Mouse (Mus musculus) CH12.LX (cell line): ENCODE measurements around the gene Gm12166. TPM values are rescaled to one million over a fixed set of nuclear protein-coding genes. Genes with fewer than 3 reads are reported as not detected.
A peak's percentile ranks its signal among the peaks of the same experiment; 100 is the strongest.

ENCODE experiments used
- DNase-seq: peaks from one replicate; pipeline ENCODE4 v3.0.0-alpha.2; 2013; ENCODE audit errors: extremely low read depth
- H3K27ac ChIP-seq: 2 replicates; pipeline ENCODE4 v1.5.1; 2012; ENCODE audit warnings: low read depth, mild to moderate bottlenecking, control low read depth, moderate library complexity; ENCODE audit not compliant: insufficient read depth
- H3K27me3 ChIP-seq: replicated peaks from 2 replicates; pipeline ENCODE3; 2012; ENCODE audit warnings: inconsistent platforms
- H3K36me3 ChIP-seq, 2 experiments: replicated peaks in 1 of 2; 2 replicates each; pipeline versions ENCODE3 to v1.6.1; 2012; ENCODE audit warnings: inconsistent platforms in 1 of 2, low read length in 1 of 2, mild to moderate bottlenecking in 1 of 2, mixed read lengths in 1 of 2, moderate library complexity in 1 of 2; ENCODE audit not compliant: control insufficient read depth in 1 of 2, insufficient read depth in 1 of 2
- H3K4me1 ChIP-seq, 2 experiments: 2 replicates each; pipeline ENCODE4 v1.6.1; 2012; ENCODE audit warnings: inconsistent platforms in 1 of 2, moderate library complexity in 1 of 2; ENCODE audit not compliant: insufficient read depth in 2 of 2, control insufficient read depth in 1 of 2
- H3K4me2 ChIP-seq: 2 replicates; pipeline ENCODE4 v1.6.1; 2012; ENCODE audit warnings: low read depth, mild to moderate bottlenecking, control low read depth; ENCODE audit not compliant: poor library complexity, insufficient read depth, severe bottlenecking
- H3K4me3 ChIP-seq, 3 experiments: fragments of 150-350 bp in 1 of 3; sonication (generic) in 1 of 3; replicated peaks in 1 of 3; 2 replicates each; pipeline versions ENCODE3 to v1.5.1; 2011 to 2012; ENCODE audit warnings: low read depth in 2 of 3, low read length in 2 of 3, mild to moderate bottlenecking in 2 of 3, moderate library complexity in 2 of 3, control low read depth in 1 of 3, improper control_type of control experiment in 1 of 3, inconsistent platforms in 1 of 3, mixed read lengths in 1 of 3; ENCODE audit not compliant: poor library complexity in 1 of 3
- H3K79me2 ChIP-seq: replicated peaks from 2 replicates; pipeline ENCODE4 v1.6.1; 2012; ENCODE audit warnings: mild to moderate bottlenecking, moderate library complexity; ENCODE audit not compliant: control insufficient read depth, poor library complexity, insufficient read depth, severe bottlenecking; ENCODE audit errors: extremely low read depth
- H3K9ac ChIP-seq: 2 replicates; pipeline ENCODE4 v1.6.1; 2012; ENCODE audit warnings: low read depth, mild to moderate bottlenecking, control low read depth, moderate library complexity; ENCODE audit not compliant: insufficient read depth
- H3K9me3 ChIP-seq: replicated peaks from 2 replicates; pipeline ENCODE3; 2012; ENCODE audit warnings: low read length, inconsistent platforms, mixed read lengths
- CHD1 ChIP-seq: IDR thresholded peaks from 2 replicates; pipeline ENCODE4 v1.6.1; 2012; ENCODE audit warnings: low read depth, low read length, improper control_type of control experiment, inconsistent platforms
- CHD2 ChIP-seq: IDR thresholded peaks from 2 replicates; pipeline ENCODE4 v1.6.1; 2011; ENCODE audit warnings: low read length, improper control_type of control experiment
- EP300 ChIP-seq: IDR thresholded peaks from 2 replicates; pipeline ENCODE4 v1.6.1; 2011; ENCODE audit warnings: low read length, improper control_type of control experiment
- ETS1 ChIP-seq: conservative IDR thresholded peaks from 2 replicates; pipeline ENCODE4 v1.6.1; 2012; ENCODE audit warnings: low read depth, mild to moderate bottlenecking, inconsistent platforms, low read length, improper control_type of control experiment, moderate library complexity
- MAFK ChIP-seq: IDR thresholded peaks from 2 replicates; pipeline ENCODE4 v1.6.1; 2011; ENCODE audit warnings: low read length, improper control_type of control experiment; ENCODE audit not compliant: insufficient replicate concordance
- MAX ChIP-seq: IDR thresholded peaks from 2 replicates; pipeline ENCODE4 v1.6.1; 2011; ENCODE audit warnings: low read length, improper control_type of control experiment
- MEF2A ChIP-seq: IDR thresholded peaks from 2 replicates; pipeline ENCODE4 v1.6.1; 2014; ENCODE audit warnings: low read depth, mild to moderate bottlenecking, inconsistent platforms, low read length, improper control_type of control experiment, borderline replicate concordance
- NELFE ChIP-seq: IDR thresholded peaks from 2 replicates; pipeline ENCODE4 v1.6.1; 2011; ENCODE audit warnings: low read depth, low read length, improper control_type of control experiment
- POLR2A ChIP-seq: IDR thresholded peaks from 2 replicates; pipeline ENCODE4 v1.6.1; 2011; ENCODE audit warnings: low read depth, mild to moderate bottlenecking, improper control_type of control experiment, low read length
- POLR2AphosphoS2 ChIP-seq: IDR thresholded peaks from 2 replicates; pipeline ENCODE4 v1.6.1; 2011; ENCODE audit warnings: low read depth, low read length, improper control_type of control experiment
- RCOR1 ChIP-seq: conservative IDR thresholded peaks from 2 replicates; pipeline ENCODE4 v1.6.1; 2012; ENCODE audit warnings: low read depth, mild to moderate bottlenecking, inconsistent platforms, low read length, improper control_type of control experiment
- TCF12 ChIP-seq: IDR thresholded peaks from 2 replicates; pipeline ENCODE4 v1.6.1; 2014; ENCODE audit warnings: low read depth, mild to moderate bottlenecking, inconsistent platforms, low read length, improper control_type of control experiment
- UBTF ChIP-seq: IDR thresholded peaks from 2 replicates; pipeline ENCODE4 v1.6.1; 2012; ENCODE audit warnings: low read depth, mild to moderate bottlenecking, inconsistent platforms, low read length, improper control_type of control experiment, moderate library complexity
- USF1 ChIP-seq: IDR thresholded peaks from 2 replicates; pipeline ENCODE4 v1.6.1; 2014; ENCODE audit warnings: low read depth, mild to moderate bottlenecking, inconsistent platforms, low read length, improper control_type of control experiment
- ZKSCAN1 ChIP-seq: IDR thresholded peaks from 2 replicates; pipeline ENCODE4 v1.6.1; 2012; ENCODE audit warnings: low read depth, inconsistent platforms, low read length, improper control_type of control experiment, borderline replicate concordance
- ZNF384 ChIP-seq: IDR thresholded peaks from 2 replicates; pipeline ENCODE4 v1.6.1; 2012; ENCODE audit warnings: low read depth, low read length, improper control_type of control experiment, inconsistent platforms
- dilution Hi-C: fragments of 300-500 bp; cut with MboI; formaldehyde crosslinking; loops from 2 replicates; pipeline ENCODE4 v1.14.3; 2020; ENCODE audit warnings: low sequenced_read_pairs; ENCODE audit not compliant: extremely low pct_unique_long_range_greater_than_20kb, extremely low pct_ligation_motif_present
- in situ Hi-C: fragments of 300-500 bp; cut with MboI; formaldehyde crosslinking; loops from 3 replicates; pipeline ENCODE4 v1.14.3; 2019; ENCODE audit warnings: low sequenced_read_pairs, low pct_ligation_motif_present, low pct_unique_long_range_greater_than_20kb, mixed read lengths
- polyA plus RNA-seq: library from polyadenylated mRNA; unstranded; fragments of >175 nt; gene quantifications from 2 replicates; pipeline ENCODE4 v1.2.1, GENCODE M21; 2012; ENCODE audit warnings: low read depth; ENCODE audit not compliant: insufficient read length
- total RNA-seq, 2 experiments: library from RNA; depleted of rRNA; stranded (reverse); fragments of 300-350 nt in 1 of 2; fragments of >200 nt in 1 of 2; gene quantifications; 2 replicates each; pipeline ENCODE4 v1.2.3; 2012 to 2014

The Gm12166 gene
- total and polyA plus RNA-seq, 3 experiments: 2.3 to 19.0 (median 2.9) TPM

DNA sequence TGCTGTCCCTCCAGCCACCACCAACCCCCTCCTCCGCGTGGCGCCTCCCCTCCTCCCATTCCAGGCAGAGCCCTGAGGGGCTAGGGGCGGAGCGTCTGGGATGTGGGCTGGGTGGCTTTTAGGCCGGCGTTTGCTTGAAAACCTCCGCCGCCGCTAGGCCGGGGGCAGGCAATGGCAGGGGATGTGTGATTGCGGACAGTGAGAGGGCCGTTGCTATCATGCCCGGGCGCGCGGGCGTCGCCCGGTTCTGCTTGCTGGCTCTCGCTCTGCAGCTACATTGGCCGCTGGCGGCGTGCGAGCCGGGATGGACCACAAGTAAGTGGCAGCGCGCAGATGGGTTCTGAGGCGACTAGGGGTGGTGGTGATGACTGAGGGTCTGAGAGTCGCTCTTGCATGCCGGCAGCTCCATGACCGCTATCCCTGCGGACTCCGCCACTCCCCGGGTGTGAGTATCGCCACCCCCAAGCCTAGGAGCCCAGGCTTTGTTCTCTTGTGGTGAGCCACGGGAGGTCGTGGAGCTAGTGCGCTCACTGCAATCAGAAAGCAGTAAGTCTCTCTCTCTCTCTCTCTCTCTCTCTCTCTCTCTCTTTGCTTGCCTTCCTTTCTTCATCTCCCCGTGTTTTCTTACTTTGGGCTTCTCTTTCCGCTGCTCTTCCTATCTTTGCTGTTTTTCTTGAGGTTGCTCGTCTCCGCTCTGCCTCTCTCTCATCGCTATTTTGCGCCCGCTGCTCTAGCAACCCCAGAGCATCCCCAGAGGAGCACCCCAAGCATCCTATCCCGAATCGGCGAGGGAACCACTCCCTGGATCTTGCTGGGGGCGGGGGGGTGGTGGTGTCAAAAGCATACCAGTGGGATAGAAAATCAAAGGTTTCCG lies 4.0 kb upstream of the Gm12166 start, which contains the start of gene Adam19:
TSS of gene Adam19 (plus strand) at position 97 of the 874 bp plus-strand sequence.
- H3K27ac ChIP-seq: no peak within 1 kb of the TSS
- peaks cover 0 to 19% of the 10 kb centered on the region in 2 experiments; a peak in 2 of 4 replicates for H3K4me1 ChIP-seq
- H3K9me3 ChIP-seq: no peaks in the 10 kb centered on the region
- H3K36me3 ChIP-seq: no peaks in the 10 kb centered on the region
- H3K9ac ChIP-seq: peak within 1 kb of the TSS; percentile 2; the same call in 1 of the 2 replicates
- no peaks in the 10 kb centered on the region for H3K79me2 ChIP-seq
- in situ Hi-C loops (no loop called here), dilution Hi-C loops (no loop called here)
- DNase-seq: no peak
- H3K4me3 ChIP-seq: peak within 1 kb of the TSS in 2 of 3 experiments; percentile 31 to 38
- peak within 1 kb of the TSS; percentile 21 for H3K4me2 ChIP-seq
- H3K27me3 ChIP-seq: no peaks in the 10 kb centered on the region
- TF ChIP-seq CHD2 (no peak), ZNF384 (no peak), MAFK (no peak), UBTF (no peak), MAX (no peak)

- Histone ChIP-seq H3K4me3 (peak overlapping the region in 1 of 3 experiments; percentile 31), H3K4me2 (peak overlapping the region; percentile 21), H3K9ac (peak overlapping the region; percentile 2; the same call in 1 of the 2 replicates), H3K9me3 (no peaks in the 10 kb centered on the region), H3K79me2 (no peaks in the 10 kb centered on the region), H3K27me3 (no peaks in the 10 kb centered on the region), H3K27ac (no peak overlapping the region), H3K36me3 (no peaks in the 10 kb centered on the region), H3K4me1 (peaks cover 0 to 10% of the 10 kb centered on the region in 2 experiments; a peak in 2 of 4 replicates)
- in situ Hi-C loops: no loop called here
- no peak for TF ChIP-seq ZNF384
- no peak for TF ChIP-seq TCF12
- no peak for TF ChIP-seq MEF2A
- TF ChIP-seq UBTF: no peak
- no peak for TF ChIP-seq POLR2AphosphoS2
- TF ChIP-seq ETS1: no peak
- no peak for TF ChIP-seq POLR2A
- no peak for TF ChIP-seq ZKSCAN1
- no peak for TF ChIP-seq USF1
- TF ChIP-seq MAFK: no peak
- no peak for TF ChIP-seq CHD1
- TF ChIP-seq RCOR1: no peak
- no peak for TF ChIP-seq EP300
- no peak for TF ChIP-seq NELFE
- TF ChIP-seq CHD2: no peak
- DNase-seq: no peak
- dilution Hi-C loops: no loop called here
Measured at GRCm38 (mm10) chr11:46054911-46055895, 3.1 kb upstream of the Gm12166 start.
